Mouse (Mus musculus) olfactory bulb, adult 2 months (tissue): ENCODE data around the gene Wbp1.

ENCODE experiments used
- CTCF ChIP-seq: fragments of 200-500 bp; IDR thresholded peaks from 2 replicates; pipeline ENCODE4 v1.5.1; 2012; ENCODE audit warnings: low read depth, mild to moderate bottlenecking, low read length, moderate library complexity; ENCODE audit not compliant: insufficient read depth
- POLR2A ChIP-seq: fragments of 200-500 bp; IDR thresholded peaks from 2 replicates; pipeline ENCODE4 v1.6.1; 2012; ENCODE audit warnings: mild to moderate bottlenecking, low read depth, low read length, moderate library complexity; ENCODE audit not compliant: insufficient read depth

GRCm38 (mm10) chr6:83107566-83108400, 13.6 kb downstream of the Wbp1 start:
- no peak for TF ChIP-seq POLR2A
- no peak for TF ChIP-seq CTCF
